ENCODE assay signal across 12 mouse cellular contexts in the genomic region with DNA sequence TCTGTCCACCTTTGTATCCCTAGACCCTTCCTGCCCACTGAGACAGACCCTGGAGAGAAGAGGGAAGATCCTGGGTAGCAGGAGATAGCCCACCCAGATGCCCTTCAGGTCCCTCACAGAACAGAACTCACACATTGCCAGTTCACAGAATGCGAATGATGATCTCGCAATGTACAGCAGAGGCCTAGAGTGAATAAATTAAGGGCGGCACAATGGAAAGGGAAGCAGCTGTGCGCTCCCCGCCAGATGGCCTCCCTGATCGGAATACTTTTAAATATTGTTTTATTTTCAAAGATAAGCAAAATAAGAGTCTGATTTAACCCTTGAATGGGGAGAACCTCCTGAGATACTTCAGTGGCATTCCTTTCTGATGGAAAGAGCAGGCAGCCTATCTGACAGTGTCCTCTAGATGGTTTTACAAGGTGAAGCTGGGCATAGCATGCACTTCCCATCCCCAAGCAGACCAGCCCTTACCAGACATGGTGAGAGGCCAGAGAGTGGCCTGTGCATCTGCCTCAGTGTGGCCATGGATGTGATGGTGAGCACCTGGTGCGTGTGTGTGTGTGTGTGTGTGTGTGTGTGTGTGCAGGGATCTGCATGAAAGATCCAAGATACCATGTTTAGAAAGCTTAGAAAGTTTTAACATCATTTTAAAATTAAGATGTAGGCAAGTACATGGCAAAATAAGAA. TPM values are rescaled to one million over a fixed set of nuclear protein-coding genes. Genes with fewer than 3 reads are reported as not detected.
A peak's percentile ranks its signal among the peaks of the same experiment; 100 is the strongest.
DNase-seq lines count a peak whose midpoint lies in the region; ATAC-seq lines count a peak whose summit lies in the region.
"Had no signal": no experiment of that assay in that cellular context is flagged by ENCODE, and none has a peak within 500 bp of the region (broad histone marks: within the 10 kb centered on the region; RNA-seq: fewer than 3 reads in every experiment).

No protein-coding gene starts in this region.

- no peak for DNase-seq in lung, adult 18-20 months
- DNase-seq in intestine, embryonic 14.5 days (ENCODE audit: low spot score) = no peak
- DNase-seq in gastrocnemius, postnatal 10 days = no peak
- no peak for DNase-seq in spleen, postnatal 4 days (ENCODE audit: low spot score in 2 of 2)
- DNase-seq in frontal cortex, postnatal 10 days (ENCODE audit: low spot score in 2 of 2) = no peak
- DNase-seq: kidney, adult 9 months; thymus, adult 18-20 months had no signal

- 41% methylated on average over 7 of the region's 7 CpGs for WGBS in lung, embryonic 16.5 days
- WGBS in forebrain, embryonic 12.5 days = 35% methylated on average over 7 of the region's 7 CpGs
- 37% methylated on average over 7 of the region's 7 CpGs for WGBS in intestine, embryonic 14.5 days
- 35% methylated on average over 7 of the region's 7 CpGs for WGBS in neural tube, embryonic 15.5 days

- H3K27me3 ChIP-seq in lung, embryonic 16.5 days (ENCODE audit: control insufficient read depth, insufficient read depth, low read depth, low read length) = no peaks in the 10 kb centered on the region
- H3K27me3 ChIP-seq in forebrain, embryonic 12.5 days = no peaks in the 10 kb centered on the region
- H3K27me3 ChIP-seq in intestine, embryonic 14.5 days (replicated peaks; ENCODE audit: control insufficient read depth, insufficient read depth, low read length) = no peaks in the 10 kb centered on the region
- H3K27me3 ChIP-seq in neural tube, embryonic 15.5 days (replicated peaks) = no peaks in the 10 kb centered on the region

- H3K4me2 ChIP-seq in lung, embryonic 16.5 days (ENCODE audit: low read depth, low read length) = no peak overlapping the region
- no peak overlapping the region for H3K4me2 ChIP-seq in forebrain, embryonic 12.5 days
- no peak overlapping the region for H3K4me2 ChIP-seq in intestine, embryonic 14.5 days (ENCODE audit: low read length)
- no peak overlapping the region for H3K4me2 ChIP-seq in neural tube, embryonic 15.5 days
- H3K4me2 ChIP-seq: heart, embryonic 11.5 days had no signal

- H3K9ac ChIP-seq in lung, embryonic 16.5 days (ENCODE audit: low read length) = no peak overlapping the region; the same call in 1 of the 2 replicates
- H3K9ac ChIP-seq in forebrain, embryonic 12.5 days = 0 out of 2 replicates have a peak overlapping the region, but pooled peaks have one; percentile 3
- H3K9ac ChIP-seq in intestine, embryonic 14.5 days (ENCODE audit: low read length) = no peak overlapping the region
- H3K9ac ChIP-seq in neural tube, embryonic 15.5 days (replicated peaks) = no peak overlapping the region

- H3K4me1 ChIP-seq in lung, embryonic 16.5 days (replicated peaks; ENCODE audit: control insufficient read depth, insufficient read depth, low read length) = peaks cover 58% of the 10 kb centered on the region
- peaks cover 69% of the 10 kb centered on the region for H3K4me1 ChIP-seq in forebrain, embryonic 12.5 days
- H3K4me1 ChIP-seq in intestine, embryonic 14.5 days (replicated peaks; ENCODE audit: control insufficient read depth, insufficient read depth, low read length) = peaks cover 68% of the 10 kb centered on the region
- peaks cover 47% of the 10 kb centered on the region for H3K4me1 ChIP-seq in neural tube, embryonic 15.5 days

- no peak overlapping the region for H3K4me3 ChIP-seq in lung, embryonic 16.5 days (ENCODE audit: low read length)
- H3K4me3 ChIP-seq in forebrain, embryonic 12.5 days (replicated peaks) = no peak overlapping the region
- no peak overlapping the region for H3K4me3 ChIP-seq in intestine, embryonic 14.5 days (ENCODE audit: low read depth, low read length)
- H3K4me3 ChIP-seq in neural tube, embryonic 15.5 days (replicated peaks) = no peak overlapping the region

- H3K36me3 ChIP-seq in lung, embryonic 16.5 days (ENCODE audit: control insufficient read depth, insufficient read depth, low read length) = no peaks in the 10 kb centered on the region
- H3K36me3 ChIP-seq in forebrain, embryonic 12.5 days (replicated peaks) = no peaks in the 10 kb centered on the region
- no peaks in the 10 kb centered on the region for H3K36me3 ChIP-seq in intestine, embryonic 14.5 days (ENCODE audit: control insufficient read depth, insufficient read depth, low read length)
- no peaks in the 10 kb centered on the region for H3K36me3 ChIP-seq in neural tube, embryonic 15.5 days

- H3K27ac ChIP-seq in lung, embryonic 16.5 days (ENCODE audit: low read length) = peak overlapping the region; percentile 77
- H3K27ac ChIP-seq in forebrain, embryonic 12.5 days = peak overlapping the region; percentile 85
- peak overlapping the region; percentile 80 for H3K27ac ChIP-seq in intestine, embryonic 14.5 days (ENCODE audit: low read depth)
- peak overlapping the region; percentile 66 for H3K27ac ChIP-seq in neural tube, embryonic 15.5 days (replicated peaks)
- H3K27ac ChIP-seq: macrophage had no signal

- no peaks in the 10 kb centered on the region for H3K9me3 ChIP-seq in lung, embryonic 16.5 days (ENCODE audit: control insufficient read depth, low read length)
- no peaks in the 10 kb centered on the region for H3K9me3 ChIP-seq in forebrain, embryonic 12.5 days
- H3K9me3 ChIP-seq in intestine, embryonic 14.5 days (ENCODE audit: control insufficient read depth, low read length) = no peaks in the 10 kb centered on the region
- no peaks in the 10 kb centered on the region for H3K9me3 ChIP-seq in neural tube, embryonic 15.5 days (replicated peaks)

- no peak for ATAC-seq in lung, embryonic 16.5 days (ENCODE audit: low read depth)
- ATAC-seq in forebrain, embryonic 12.5 days (ENCODE audit: low FRiP score) = peak; percentile 66
- ATAC-seq in intestine, embryonic 14.5 days (replicated peaks; ENCODE audit: low FRiP score, low TSS enrichment, low read depth) = no peak
- no peak for ATAC-seq in neural tube, embryonic 15.5 days (ENCODE audit: low FRiP score)

RNA-seq across cellular contexts. Expression of a gene that starts 32.8 kb away (rescaled TPM):
- 22.3 and 24.8 TPM in 2 replicates for polyA plus RNA-seq in lung, embryonic 16.5 days (2015; fragmentation: Nextera tagmentation; extraction: Ambion mirVana)
- polyA plus RNA-seq in forebrain, embryonic 12.5 days (2016; fragmentation: Nextera tagmentation; extraction: Ambion mirVana) = 13.8 and 15.6 TPM in 2 replicates
- 29.1 and 32.1 TPM in 2 replicates for polyA plus RNA-seq in intestine, embryonic 14.5 days (2014; fragmentation: Nextera tagmentation; extraction: Ambion mirVana)
- 17.1 and 19.7 TPM in 2 replicates for polyA plus RNA-seq in neural tube, embryonic 15.5 days (2015; fragmentation: Nextera tagmentation; extraction: Ambion mirVana)
- 10 to 100 TPM in 1 of 2 experiments, 1 to 10 TPM in 1; 8.8 to 10.2 TPM for total RNA-seq in gastrocnemius, postnatal 10 days (2021)
